Mouse (Mus musculus): ENCODE measurements at regions not wholly inside any gene's neighbourhood (a gene's known extent, or its start where the extent isn't known, plus 50 kb on each side); places are given as distances from the start of the nearest gene placed in this dataset.
A peak's percentile ranks its signal among the peaks of the same experiment; 100 is the strongest.

DNA sequence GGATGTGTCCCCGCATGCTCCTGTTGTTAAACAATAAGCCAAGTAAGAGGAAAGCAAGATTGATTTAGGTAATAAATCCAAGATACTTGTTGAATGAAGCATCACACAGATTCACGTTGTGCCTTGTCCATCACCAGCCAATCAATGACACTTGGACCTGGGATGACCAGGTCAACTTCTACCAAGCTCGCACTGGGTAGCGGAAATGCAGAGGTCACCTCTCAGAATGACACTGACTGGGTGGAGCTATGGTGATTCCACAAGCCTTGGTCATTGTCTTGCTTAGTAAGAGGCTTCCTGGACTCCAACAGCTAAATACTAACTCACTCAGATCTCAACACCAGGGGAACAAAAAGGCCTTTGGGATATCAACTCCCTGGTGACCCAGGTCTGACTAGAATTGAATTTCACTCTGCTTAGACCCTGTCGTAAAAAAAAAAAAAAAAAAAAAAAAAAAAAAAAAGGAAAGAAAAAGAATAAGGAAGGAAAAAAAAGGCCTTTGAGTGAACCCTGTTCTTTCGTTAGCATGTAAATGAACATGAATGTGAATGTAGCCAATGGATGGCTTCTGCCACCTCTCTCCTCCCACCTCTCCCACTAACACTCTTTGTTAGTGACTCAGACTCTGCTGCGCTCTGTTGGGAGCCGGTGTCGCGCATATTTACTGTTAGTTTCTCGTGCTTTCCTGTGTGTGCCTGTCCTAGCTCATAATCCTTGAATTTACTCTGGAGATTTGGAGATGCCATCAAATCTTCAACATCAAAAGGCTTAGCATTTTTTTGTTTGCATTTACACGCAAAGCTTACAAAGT is 66.4 kb upstream of the Skap2 start:
- no peak overlapping the region for H3K9ac ChIP-seq
- no peaks in the 10 kb centered on the region; the same call in 1 of the 2 replicates for H3K27me3 ChIP-seq
- no peaks in the 10 kb centered on the region for H3K9me3 ChIP-seq (replicated peaks)
- 30% methylated on average over 12 of the region's 12 CpGs for WGBS
- H3K4me3 ChIP-seq (replicated peaks): no peak overlapping the region; the same call in 1 of the 2 replicates
- no peak overlapping the region; the same call in 1 of the 2 replicates for H3K27ac ChIP-seq
- H3K36me3 ChIP-seq: no peaks in the 10 kb centered on the region
- peak overlapping the region; percentile 50 for H3K4me2 ChIP-seq
- ATAC-seq (replicated peaks; ENCODE audit: low FRiP score): no peak
- peaks cover 19% of the 10 kb centered on the region for H3K4me1 ChIP-seq

- 48% methylated on average over 15 of the region's 15 CpGs for WGBS
- H3K4me2 ChIP-seq: no peak overlapping the region
Observed at GRCm38 (mm10) chr6:52076179-52076932, 64.0 kb upstream of the Skap2 start.

DNA sequence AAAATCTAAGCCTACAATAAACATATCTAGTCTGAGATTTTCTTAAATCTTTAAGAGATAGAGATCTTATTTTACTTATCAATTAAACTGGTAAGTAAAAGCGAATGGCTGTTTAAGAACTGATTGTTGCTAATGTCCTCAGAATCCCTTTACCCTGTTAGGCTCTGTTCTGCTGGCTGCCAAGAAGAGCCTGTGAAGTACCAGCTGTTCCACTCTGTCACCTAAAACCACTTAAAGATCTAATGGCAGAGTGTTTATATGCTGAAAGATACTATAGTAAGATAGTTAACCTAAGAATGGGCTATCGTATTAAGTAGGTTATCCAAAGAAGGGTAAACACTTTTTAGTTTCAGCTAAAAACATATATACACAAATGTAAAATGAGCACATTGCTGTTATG is 62.6 kb upstream of the Skap2 start:
- Histone ChIP-seq H3K27ac (no peak overlapping the region), H3K9me3 (replicated peaks) (no peaks in the 10 kb centered on the region), H3K4me1 (peaks cover 19% of the 10 kb centered on the region), H3K9ac (no peak overlapping the region), H3K27me3 (no peaks in the 10 kb centered on the region), H3K36me3 (no peaks in the 10 kb centered on the region), H3K4me3 (replicated peaks) (no peak overlapping the region), H3K4me2 (no peak overlapping the region)
- ATAC-seq (replicated peaks; ENCODE audit: low FRiP score): no peak
- 87% methylated on average over 2 of the region's 2 CpGs for WGBS

More at GRCm38 (mm10) chr6:52076179-52076932, 64.0 kb upstream of the Skap2 start:
- H3K9ac ChIP-seq: no peak overlapping the region
- no peaks in the 10 kb centered on the region for H3K36me3 ChIP-seq
- no peak overlapping the region for H3K4me3 ChIP-seq (replicated peaks)
- no peak overlapping the region for H3K27ac ChIP-seq
- ATAC-seq (replicated peaks; ENCODE audit: low FRiP score): no peak
- H3K9me3 ChIP-seq (replicated peaks): no peaks in the 10 kb centered on the region
- H3K27me3 ChIP-seq: no peaks in the 10 kb centered on the region
- peaks cover 19% of the 10 kb centered on the region for H3K4me1 ChIP-seq

DNA sequence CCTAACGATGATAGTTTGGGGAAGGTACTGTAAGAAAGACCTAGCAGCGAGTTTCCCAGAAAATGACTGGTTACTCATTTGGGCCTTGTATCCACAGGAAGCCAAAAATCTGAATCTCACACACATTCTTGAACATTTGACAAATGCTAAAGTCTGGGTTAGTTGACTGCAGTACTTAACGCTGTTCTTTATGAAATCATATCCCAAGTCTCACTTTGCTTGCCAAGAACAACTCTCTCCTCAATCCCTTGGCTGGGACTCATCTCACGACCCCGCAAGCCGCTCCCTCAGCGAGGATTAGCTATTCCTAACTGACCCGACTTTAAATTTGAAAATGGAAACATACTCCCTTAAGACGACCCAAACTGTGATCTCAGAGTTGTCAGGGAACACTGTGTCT is 54.8 kb upstream of the Skap2 start:
- no peaks in the 10 kb centered on the region for H3K9me3 ChIP-seq (replicated peaks)
- H3K27ac ChIP-seq: no peak overlapping the region
- WGBS: 64% methylated on average over 9 of the region's 9 CpGs

DNA sequence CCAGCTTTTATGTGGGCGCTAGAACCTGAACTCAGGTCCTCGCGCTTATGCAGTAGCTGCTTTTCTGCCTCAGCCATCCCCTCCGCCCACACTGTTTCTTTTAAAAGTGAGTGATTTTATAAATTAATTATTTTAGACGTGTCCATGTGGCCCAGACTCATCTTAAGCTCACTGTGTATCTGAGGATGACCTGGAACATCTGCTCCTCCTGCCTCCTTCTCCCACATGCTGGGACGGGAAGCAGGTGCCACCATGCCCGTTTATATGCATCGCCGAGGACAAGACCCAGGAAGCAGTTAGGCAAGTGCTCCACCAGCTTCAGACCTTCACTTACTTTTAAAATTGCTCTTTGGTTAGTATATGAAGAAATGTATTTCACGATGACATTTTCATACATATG is 53.3 kb upstream of the Skap2 start:
- Histone ChIP-seq H3K4me1 (peaks cover 11% of the 10 kb centered on the region), H3K27me3 (no peaks in the 10 kb centered on the region), H3K36me3 (no peaks in the 10 kb centered on the region), H3K4me3 (replicated peaks) (no peak overlapping the region), H3K4me2 (no peak overlapping the region), H3K27ac (no peak overlapping the region), H3K9ac (no peak overlapping the region), H3K9me3 (replicated peaks) (no peaks in the 10 kb centered on the region)
- ATAC-seq (replicated peaks; ENCODE audit: low FRiP score): no peak
- 90% methylated on average over 10 of the region's 10 CpGs for WGBS

More for the DNA sequence above, 54.8 kb upstream of the Skap2 start:
- Histone ChIP-seq H3K36me3 (no peaks in the 10 kb centered on the region), H3K27me3 (no peaks in the 10 kb centered on the region), H3K4me2 (no peak overlapping the region), H3K4me3 (replicated peaks) (no peak overlapping the region), H3K4me1 (peaks cover 11% of the 10 kb centered on the region), H3K9ac (no peak overlapping the region)
- no peak for ATAC-seq (replicated peaks; ENCODE audit: low FRiP score)

DNA sequence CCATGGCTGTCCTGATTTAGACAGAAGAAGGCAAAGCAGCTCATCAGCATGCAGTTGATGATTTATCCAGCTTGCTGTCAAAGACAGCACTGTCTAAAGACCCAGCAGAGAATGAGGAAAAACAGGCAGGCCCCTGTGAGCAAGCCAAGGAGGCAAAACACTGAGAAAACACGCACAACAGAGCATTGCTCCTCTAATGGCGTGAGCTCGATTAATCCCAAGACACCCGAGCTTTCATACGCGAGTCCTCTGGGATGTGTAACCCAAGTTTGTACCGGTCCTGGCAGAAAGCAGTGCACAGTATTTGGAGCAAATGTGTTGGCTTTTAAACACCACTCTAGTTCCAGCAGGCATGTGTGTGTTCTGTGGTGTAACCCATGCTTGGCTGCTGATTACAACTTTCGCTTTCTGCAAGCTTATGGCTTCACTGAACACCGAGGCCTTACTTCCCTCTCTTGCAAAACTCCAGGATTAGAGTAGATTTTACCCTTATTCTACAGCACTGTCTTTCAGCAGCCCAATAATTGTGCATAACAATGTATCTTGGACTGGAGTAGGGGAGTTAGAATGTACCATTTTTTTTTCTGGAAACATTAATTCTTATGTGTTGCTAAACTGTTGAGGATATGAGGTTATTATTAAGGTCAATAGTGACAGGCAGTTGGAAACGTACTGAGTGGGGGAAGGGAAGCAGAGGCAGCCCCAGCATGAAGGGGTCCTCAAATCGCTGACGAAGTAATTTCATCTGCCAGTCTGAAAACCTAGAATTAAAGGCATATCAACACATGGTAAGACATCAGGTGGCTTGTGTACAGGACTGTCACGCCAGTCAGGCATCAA is 52.0 kb upstream of the Skap2 start:
- Histone ChIP-seq H3K27me3 (peaks cover 9% of the 10 kb centered on the region), H3K4me2 (no peak overlapping the region), H3K36me3 (no peaks in the 10 kb centered on the region), H3K27ac (no peak overlapping the region), H3K9ac (no peak overlapping the region), H3K4me1 (peaks cover 16% of the 10 kb centered on the region), H3K4me3 (replicated peaks) (no peak overlapping the region), H3K9me3 (replicated peaks) (no peaks in the 10 kb centered on the region)
- WGBS: 62% methylated on average over 13 of the region's 13 CpGs
- no peak for ATAC-seq (replicated peaks; ENCODE audit: low FRiP score)

Data from kidney, embryonic 15.5 days (tissue).